Mouse (Mus musculus) hindbrain, postnatal 0 days (tissue): Measurements from ENCODE around the gene Tcea3. TPM values are rescaled to one million over a fixed set of nuclear protein-coding genes. Genes with fewer than 3 reads are reported as not detected.

Experiments used
- ATAC-seq: fragments of 200-750 bp; cut with Nextera tagmentation; 2 replicates; pipeline ENCODE4 v1.8.0; 2017; ENCODE audit warnings: mild to moderate bottlenecking, moderate TSS enrichment, moderate library complexity
- DNase-seq: peaks from one replicate; pipeline ENCODE4 v3.0.0-alpha.2; 2015; ENCODE audit warnings: low spot score
- H3K27ac ChIP-seq: fragments of 300-500 bp; sonication (generic); 2 replicates; pipeline ENCODE4 v1.5.1; 2014; ENCODE audit warnings: mild to moderate bottlenecking
- H3K27me3 ChIP-seq: fragments of 300-500 bp; sonication (generic); 2 replicates; pipeline ENCODE4 v1.6.1; 2014; ENCODE audit warnings: low read length, mixed read lengths; ENCODE audit not compliant: insufficient read depth
- H3K36me3 ChIP-seq: fragments of 300-500 bp; sonication (generic); 2 replicates; pipeline ENCODE4 v1.6.1; 2014; ENCODE audit warnings: low read length, mixed read lengths; ENCODE audit not compliant: insufficient read depth
- H3K4me1 ChIP-seq: fragments of 300-500 bp; sonication (generic); 2 replicates; pipeline ENCODE4 v1.6.1; 2014; ENCODE audit warnings: antibody characterized with exemption, low read length, mixed read lengths; ENCODE audit not compliant: insufficient read depth
- H3K4me2 ChIP-seq: fragments of 300-500 bp; sonication (generic); 2 replicates; pipeline ENCODE4 v1.6.1; 2014; ENCODE audit warnings: low read depth, mild to moderate bottlenecking, low read length, moderate library complexity, mixed read lengths
- H3K4me3 ChIP-seq: fragments of 300-500 bp; sonication (generic); 2 replicates; pipeline ENCODE4 v1.5.1; 2014; ENCODE audit warnings: low read length
- H3K9ac ChIP-seq: fragments of 300-500 bp; sonication (generic); replicated peaks from 2 replicates; pipeline ENCODE4 v1.6.1; 2014; ENCODE audit warnings: mild to moderate bottlenecking, low read length, moderate library complexity, mixed read lengths
- H3K9me3 ChIP-seq: fragments of 300-500 bp; sonication (generic); 2 replicates; pipeline ENCODE4 v1.6.1; 2016; ENCODE audit warnings: low read length, mixed read lengths
- CTCF ChIP-seq: IDR thresholded peaks from 2 replicates; pipeline ENCODE4 v1.5.1; 2016; ENCODE audit warnings: antibody characterized with exemption, control low read depth, low read depth
- WGBS: fragments of 180-500 bp; shearing (Covaris S2); extraction: QIAGEN DNeasy Blood & Tissue Kit; methylation state at CpG from one replicate; pipeline ENCODE4 v1.1.7; 2014; 5-methylcytosine and 5-hydroxymethylcytosine counted together
- polyA plus RNA-seq: library from polyadenylated mRNA; unstranded; fragments of >200 nt; fragmentation: Nextera tagmentation; extraction: Ambion mirVana; gene quantifications from 2 replicates; pipeline ENCODE4 v1.2.1, GENCODE M21; 2015
- total RNA-seq: library from RNA; depleted of rRNA; stranded (reverse); fragments of >200 nt; gene quantifications from 2 replicates; pipeline ENCODE4 v1.2.3, GENCODE M21; 2014

Tcea3 gene
- total and polyA plus RNA-seq, 2 experiments from 2014 or later: 2.2 to 3.3 TPM

DNA sequence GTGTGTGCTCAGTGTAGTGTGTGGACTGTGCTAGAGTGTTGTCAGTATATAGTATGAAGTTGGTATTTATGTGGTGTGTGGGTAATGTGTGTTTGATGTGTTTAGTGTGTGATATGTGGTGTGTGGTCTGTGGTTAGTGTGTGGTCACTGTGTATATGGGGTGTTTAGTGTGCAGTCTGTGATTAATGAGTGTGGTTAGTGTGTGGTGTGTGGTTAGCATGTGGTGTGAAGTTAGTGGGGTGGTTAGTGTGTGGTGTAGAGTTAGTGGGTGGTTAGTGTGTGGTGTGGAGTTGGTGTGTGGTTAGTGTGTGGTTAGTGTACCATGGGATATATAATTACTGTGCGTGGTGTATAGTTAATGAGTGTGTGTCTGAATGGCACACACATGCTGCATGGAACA is 21.4 kb downstream of the Tcea3 start:
- 96% methylated on average over 1 of the region's 1 CpGs for WGBS
- Histone ChIP-seq H3K27ac (no peak overlapping the region), H3K9ac (no peak overlapping the region), H3K4me2 (no peak overlapping the region), H3K27me3 (no peaks in the 10 kb centered on the region), H3K4me3 (no peak overlapping the region), H3K36me3 (no peaks in the 10 kb centered on the region), H3K4me1 (no peaks in the 10 kb centered on the region), H3K9me3 (no peaks in the 10 kb centered on the region)
- TF ChIP-seq CTCF: no peak
- no peak for ATAC-seq
- no peak for DNase-seq

DNA sequence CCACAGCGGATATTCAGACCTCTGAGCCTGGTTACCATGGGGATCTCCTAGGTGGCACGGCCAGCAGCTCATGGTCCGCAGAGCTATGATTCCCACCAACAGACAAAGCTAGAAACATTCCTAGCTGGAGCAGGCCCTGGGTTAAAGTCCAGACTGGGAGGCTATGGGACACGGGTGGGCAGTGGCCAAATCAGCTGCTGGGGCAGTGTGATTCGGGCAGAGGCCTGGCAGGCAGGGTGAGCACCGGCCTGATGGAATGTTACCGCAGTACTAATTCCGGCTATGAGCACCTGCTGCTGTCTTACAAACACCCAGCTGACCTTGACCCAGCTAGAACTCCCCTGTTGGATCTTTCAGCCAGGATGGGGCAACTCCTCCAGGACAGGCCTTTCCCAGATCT is 23.1 kb downstream of the Tcea3 start:
- WGBS: 73% methylated on average over 8 of the region's 8 CpGs
- no peaks in the 10 kb centered on the region for H3K27me3 ChIP-seq
- H3K4me2 ChIP-seq: no peak overlapping the region

DNA sequence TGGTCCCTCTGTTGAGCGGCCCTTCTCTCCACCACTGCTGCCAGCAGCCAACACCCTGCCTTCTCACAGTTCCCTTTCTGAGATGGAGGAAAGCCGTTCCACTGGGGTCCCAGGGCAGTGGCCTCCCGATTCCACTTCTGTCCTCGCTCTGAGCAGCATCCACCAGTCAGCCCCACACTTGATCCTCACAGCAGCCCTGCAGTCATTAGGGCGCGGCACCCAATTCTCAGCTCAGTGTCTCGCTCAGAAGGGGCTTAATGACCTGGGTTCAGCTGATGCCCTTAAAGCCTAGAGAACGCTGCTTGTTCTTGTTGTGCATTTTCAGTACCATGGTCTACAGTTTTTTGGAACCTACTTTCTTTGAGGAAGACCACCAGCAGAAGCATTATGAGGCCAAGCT is 33.6 kb downstream of the Tcea3 start:
- Histone ChIP-seq H3K27ac (no peak overlapping the region), H3K4me2 (no peak overlapping the region), H3K9ac (no peak overlapping the region), H3K36me3 (no peaks in the 10 kb centered on the region), H3K4me3 (no peak overlapping the region), H3K4me1 (peaks cover 18% of the 10 kb centered on the region), H3K9me3 (no peaks in the 10 kb centered on the region), H3K27me3 (no peaks in the 10 kb centered on the region)
- no peak for DNase-seq
- no peak for ATAC-seq
- WGBS: 87% methylated on average over 8 of the region's 8 CpGs
- TF ChIP-seq CTCF: no peak

More for the DNA sequence above, 23.1 kb downstream of the Tcea3 start:
- H3K4me1 ChIP-seq: no peaks in the 10 kb centered on the region
- H3K9me3 ChIP-seq: no peaks in the 10 kb centered on the region
- no peak overlapping the region for H3K9ac ChIP-seq
- DNase-seq (no peak), ATAC-seq (no peak)
- H3K4me3 ChIP-seq: no peak overlapping the region
- H3K27ac ChIP-seq: no peak overlapping the region
- H3K36me3 ChIP-seq: no peaks in the 10 kb centered on the region
- no peak for TF ChIP-seq CTCF

DNA sequence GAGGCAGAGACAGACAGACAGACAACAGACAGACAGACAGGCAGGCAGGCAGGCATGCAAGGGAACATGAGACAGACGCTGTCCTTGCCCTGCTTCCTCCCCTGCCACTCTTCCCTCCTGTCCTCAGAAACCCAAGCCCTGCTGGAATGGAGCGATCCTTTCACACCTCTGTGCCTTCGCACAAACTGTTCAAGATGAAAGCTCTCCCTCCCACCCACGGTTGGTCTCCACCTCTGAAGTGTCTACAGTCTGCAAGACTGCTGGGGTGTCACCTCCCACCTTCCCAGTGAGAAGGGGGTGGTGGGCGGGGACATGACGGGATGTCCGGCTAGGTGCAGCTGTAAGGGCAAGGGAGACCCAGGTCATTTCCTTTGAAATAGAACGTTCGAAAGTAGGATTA is 34.1 kb downstream of the Tcea3 start:
- Histone ChIP-seq H3K27me3 (no peaks in the 10 kb centered on the region), H3K9ac (no peak overlapping the region), H3K4me2 (no peak overlapping the region), H3K4me3 (no peak overlapping the region), H3K9me3 (no peaks in the 10 kb centered on the region), H3K27ac (no peak overlapping the region), H3K36me3 (no peaks in the 10 kb centered on the region), H3K4me1 (peaks cover 21% of the 10 kb centered on the region)
- ATAC-seq (no peak), DNase-seq (no peak)
- 72% methylated on average over 9 of the region's 9 CpGs for WGBS
- no peak for TF ChIP-seq CTCF

DNA sequence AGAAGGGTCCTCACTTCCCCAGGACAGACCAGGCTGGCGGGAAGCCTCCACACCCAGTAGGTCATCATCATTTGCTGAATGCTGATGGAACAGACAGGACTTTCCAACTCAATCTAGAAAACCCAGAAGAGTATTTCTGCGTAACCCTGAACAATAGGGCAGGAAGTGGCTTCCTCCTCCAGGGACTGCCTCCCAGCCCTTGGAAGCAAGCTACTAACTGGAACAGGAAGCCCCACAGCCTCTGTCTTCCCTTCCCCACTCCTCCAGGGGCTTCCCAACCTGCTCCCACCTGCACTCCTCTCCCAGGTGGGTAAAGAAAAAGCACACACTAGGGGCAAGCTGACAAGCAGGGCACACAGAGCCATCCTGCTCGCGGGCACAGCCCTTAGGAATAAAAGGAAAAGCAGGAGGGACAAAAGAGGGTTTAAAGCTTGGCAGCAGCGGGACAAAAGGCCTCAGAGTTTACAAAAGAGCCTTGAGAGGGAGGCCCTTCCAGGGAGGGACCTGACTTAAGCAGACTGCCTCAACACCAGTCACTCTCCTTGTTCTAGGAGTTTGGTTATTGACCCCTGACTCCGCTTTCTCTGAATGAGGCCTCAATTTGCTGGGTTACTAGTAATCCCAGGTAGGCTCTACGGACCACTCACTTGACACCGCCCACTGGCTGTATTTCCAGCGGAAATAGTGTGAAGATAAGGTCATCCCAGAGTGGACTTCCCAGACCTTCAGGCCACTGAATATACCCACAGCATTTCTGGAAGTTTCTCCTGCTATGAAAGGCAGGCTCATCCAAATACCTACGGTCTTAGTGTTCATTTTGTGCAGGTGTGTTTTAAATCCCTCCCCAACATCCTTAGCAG is 35.3 kb downstream of the Tcea3 start:
- 23% methylated on average over 10 of the region's 10 CpGs for WGBS
- TF ChIP-seq CTCF: no peak
- no peak overlapping the region for H3K9ac ChIP-seq
- H3K4me2 ChIP-seq: no peak overlapping the region
- H3K27me3 ChIP-seq: no peaks in the 10 kb centered on the region
- peaks cover 22% of the 10 kb centered on the region for H3K4me1 ChIP-seq
- peak overlapping the region; percentile 94 for H3K27ac ChIP-seq
- H3K36me3 ChIP-seq: no peaks in the 10 kb centered on the region
- DNase-seq (peak; percentile 21), ATAC-seq (no peak)
- no peak overlapping the region for H3K4me3 ChIP-seq
- H3K9me3 ChIP-seq: no peaks in the 10 kb centered on the region

DNA sequence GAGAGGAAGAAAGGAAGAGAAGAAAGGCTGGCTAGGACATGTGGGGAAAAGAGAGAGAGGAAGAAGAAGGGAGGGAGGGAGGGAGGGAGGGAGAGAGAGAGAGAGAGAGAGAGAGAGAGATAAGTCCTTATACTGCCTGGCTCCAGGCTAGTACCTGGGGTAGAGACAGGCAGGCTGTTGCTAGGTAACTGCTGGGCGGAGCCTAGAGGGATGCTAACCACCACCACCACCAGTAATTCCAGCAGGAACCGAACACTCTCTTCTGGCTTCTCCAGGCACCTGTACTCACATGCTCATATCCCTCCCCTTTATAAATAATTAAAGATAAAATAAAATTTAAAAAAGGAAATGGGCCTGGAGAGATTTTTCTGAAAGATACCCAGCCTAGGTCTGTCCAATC is 36.3 kb downstream of the Tcea3 start:
- ATAC-seq (peak; percentile 19; the same call in 1 of the 2 replicates), DNase-seq (peak; percentile 59)
- no peak overlapping the region for H3K4me3 ChIP-seq
- peaks cover 22% of the 10 kb centered on the region for H3K4me1 ChIP-seq
- no peaks in the 10 kb centered on the region for H3K9me3 ChIP-seq
- H3K36me3 ChIP-seq: peaks cover 4% of the 10 kb centered on the region; the same call in 1 of the 2 replicates
- no peak overlapping the region; the same call in 1 of the 2 replicates for H3K9ac ChIP-seq
- peak overlapping the region; percentile 73; the same call in 1 of the 2 replicates for H3K4me2 ChIP-seq
- H3K27me3 ChIP-seq: no peaks in the 10 kb centered on the region
- 13% methylated on average over 2 of the region's 2 CpGs for WGBS
- H3K27ac ChIP-seq: peak overlapping the region; percentile 94
- TF ChIP-seq CTCF: no peak

DNA sequence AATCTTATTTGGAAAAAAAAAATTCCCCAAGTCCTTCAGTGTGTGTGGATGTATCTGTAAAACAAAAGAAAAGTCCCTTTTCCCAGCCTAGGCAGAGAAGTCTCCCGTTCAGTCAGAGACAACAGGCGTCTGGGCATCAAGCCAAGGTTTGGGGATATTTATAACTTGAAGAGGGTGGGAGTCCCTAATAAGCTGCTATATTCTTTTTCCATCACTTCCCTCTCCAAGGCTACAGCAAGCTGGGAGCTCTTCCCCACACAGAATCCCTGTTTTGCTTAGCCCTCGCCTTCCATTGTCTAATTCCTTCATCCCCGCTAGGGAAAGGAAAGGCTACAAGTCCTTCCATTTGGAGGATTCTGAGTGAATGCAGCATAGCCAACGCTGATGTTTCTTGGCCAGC is 36.9 kb downstream of the Tcea3 start, which contains the start of gene Zfp46:
Zfp46 (plus strand) TSS at position 229 of the 400 bp plus-strand sequence.
- Histone ChIP-seq H3K27me3 (no peaks in the 10 kb centered on the region), H3K9me3 (no peaks in the 10 kb centered on the region), H3K4me2 (peak within 1 kb of the TSS; percentile 73), H3K4me3 (peak within 1 kb of the TSS; percentile 52), H3K4me1 (peaks cover 22% of the 10 kb centered on the region), H3K9ac (peak within 1 kb of the TSS; percentile 69), H3K27ac (peak within 1 kb of the TSS; percentile 94), H3K36me3 (peaks cover 4% of the 10 kb centered on the region; the same call in 1 of the 2 replicates)
- ATAC-seq (no peak), DNase-seq (peak; percentile 91)
- WGBS: 14% methylated on average over 5 of the region's 5 CpGs
- no peak for TF ChIP-seq CTCF
